Mouse (Mus musculus): Measurements from ENCODE around the gene Fbxl20. TPM values are rescaled to one million over a fixed set of nuclear protein-coding genes. Genes with fewer than 3 reads are reported as not detected.

The Fbxl20 gene
- polyA plus RNA-seq, 2 experiments, result 2.3 to 3.4 TPM

GRCm38 (mm10) chr11:98035977-98036377 is 114.2 kb downstream of the Fbxl20 start:
- DNase-seq (ENCODE audit: low read depth in 3 of 3, low spot score in 3 of 3), result no peak
- H3K4me3 ChIP-seq (ENCODE audit: insufficient read depth in 1 of 2, low read depth in 2 of 2, low read length in 2 of 2), result peak overlapping the region in 1 of 2 experiments; percentile 13; a peak in 1 of 4 replicates
- H3K4me1 ChIP-seq (replicated peaks; ENCODE audit: control insufficient read depth in 2 of 2, insufficient read depth in 2 of 2, low read length in 1 of 2), result no peaks in the 10 kb centered on the region
- H3K36me3 ChIP-seq (replicated peaks; ENCODE audit: control insufficient read depth, insufficient read depth, low read depth), result peaks cover 4% of the 10 kb centered on the region
- H3K27me3 ChIP-seq (ENCODE audit: control insufficient read depth, insufficient read depth, low read length), result peaks cover 23% of the 10 kb centered on the region
- H3K9ac ChIP-seq (replicated peaks), result no peak overlapping the region
- H3K4me2 ChIP-seq (ENCODE audit: low read depth), result peak overlapping the region; percentile 37
- H3K27ac ChIP-seq, result no peak overlapping the region
- no peaks in the 10 kb centered on the region for H3K9me3 ChIP-seq (ENCODE audit: control insufficient read depth, low read length)
- WGBS (ENCODE audit: insufficient replicate concordance), result under 1% methylated on average over 27 of the region's 27 CpGs
- ATAC-seq (ENCODE audit: insufficient read depth), result no peak
- TF ChIP-seq CTCF (IDR thresholded peaks at IDR 0.05; ENCODE audit: low read depth), result no peak
- no peak for TF ChIP-seq EP300 (IDR thresholded peaks at IDR 0.05; ENCODE audit: low read depth)

DNA sequence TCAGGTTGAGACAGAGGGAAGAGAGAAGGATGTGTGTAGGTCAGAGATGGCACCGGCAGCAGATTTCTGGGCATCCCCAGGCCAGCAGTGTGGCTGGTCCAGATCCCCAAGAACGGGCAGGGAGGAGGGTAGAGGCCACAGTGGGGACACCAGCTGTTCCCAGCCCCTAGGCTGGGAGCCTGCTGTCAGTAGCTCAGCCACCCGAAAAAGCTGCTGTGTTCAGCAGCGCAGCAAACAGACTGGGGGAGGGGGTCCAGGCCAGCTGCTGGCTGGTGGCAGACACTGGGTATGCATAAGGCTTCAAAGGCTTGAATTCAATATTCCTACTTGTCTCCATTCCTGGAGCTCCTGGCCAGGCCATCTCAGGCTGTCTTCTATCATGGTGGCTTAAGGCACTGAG is 115.4 kb downstream of the Fbxl20 start:
- H3K4me3 ChIP-seq (ENCODE audit: insufficient read depth in 1 of 2, low read depth in 2 of 2, low read length in 2 of 2), result no peak overlapping the region
- TF ChIP-seq CTCF (IDR thresholded peaks at IDR 0.05; ENCODE audit: low read depth) (no peak), EP300 (IDR thresholded peaks at IDR 0.05; ENCODE audit: low read depth) (no peak)
- 43% methylated on average over 4 of the region's 4 CpGs for WGBS (ENCODE audit: insufficient replicate concordance)
- DNase-seq (ENCODE audit: low read depth in 3 of 3, low spot score in 3 of 3), result no peak
- no peak overlapping the region for H3K4me2 ChIP-seq (ENCODE audit: low read depth)
- H3K36me3 ChIP-seq (replicated peaks; ENCODE audit: control insufficient read depth, insufficient read depth, low read depth), result peaks cover 15% of the 10 kb centered on the region
- no peak for ATAC-seq (ENCODE audit: insufficient read depth)
- H3K9me3 ChIP-seq (ENCODE audit: control insufficient read depth, low read length), result no peaks in the 10 kb centered on the region
- no peaks in the 10 kb centered on the region for H3K4me1 ChIP-seq (replicated peaks; ENCODE audit: control insufficient read depth in 2 of 2, insufficient read depth in 2 of 2, low read length in 1 of 2)
- H3K27me3 ChIP-seq (ENCODE audit: control insufficient read depth, insufficient read depth, low read length), result peaks cover 23% of the 10 kb centered on the region
- no peak overlapping the region for H3K9ac ChIP-seq (replicated peaks)
- H3K27ac ChIP-seq, result no peak overlapping the region

GRCm38 (mm10) chr11:98034061-98034460 is 116.1 kb downstream of the Fbxl20 start:
- H3K36me3 ChIP-seq (replicated peaks; ENCODE audit: control insufficient read depth, insufficient read depth, low read depth), result peaks cover 23% of the 10 kb centered on the region
- H3K9ac ChIP-seq (replicated peaks), result no peak overlapping the region
- no peak for TF ChIP-seq EP300 (IDR thresholded peaks at IDR 0.05; ENCODE audit: low read depth)
- no peak for TF ChIP-seq CTCF (IDR thresholded peaks at IDR 0.05; ENCODE audit: low read depth)
- H3K27ac ChIP-seq, result no peak overlapping the region
- WGBS (ENCODE audit: insufficient replicate concordance), result 61% methylated on average over 5 of the region's 5 CpGs
- no peaks in the 10 kb centered on the region for H3K4me1 ChIP-seq (replicated peaks; ENCODE audit: control insufficient read depth in 2 of 2, insufficient read depth in 2 of 2, low read length in 1 of 2)
- ATAC-seq (ENCODE audit: insufficient read depth), result no peak
- no peak overlapping the region for H3K4me3 ChIP-seq (ENCODE audit: insufficient read depth in 1 of 2, low read depth in 2 of 2, low read length in 2 of 2)
- H3K9me3 ChIP-seq (ENCODE audit: control insufficient read depth, low read length), result no peaks in the 10 kb centered on the region
- no peak overlapping the region for H3K4me2 ChIP-seq (ENCODE audit: low read depth)
- no peak for DNase-seq (ENCODE audit: low read depth in 3 of 3, low spot score in 3 of 3)
- H3K27me3 ChIP-seq (ENCODE audit: control insufficient read depth, insufficient read depth, low read length), result peaks cover 23% of the 10 kb centered on the region

Other genes with a start within 250 kb of the Fbxl20 start
- gene Plxdc1, start 164.0 kb downstream of the Fbxl20 start, polyA plus RNA-seq (2012; rRNA removed), result 0.38 and 0.45 TPM in 2 replicates
- 0.20 and 0.58 TPM in 2 replicates for gene Plxdc1, start 164.0 kb downstream of the Fbxl20 start, polyA plus RNA-seq (2014; fragmentation: Nextera tagmentation; extraction: Ambion mirVana)
- 1.8 and 2.2 TPM in 2 replicates for gene Arl5c, start 154.2 kb downstream of the Fbxl20 start, polyA plus RNA-seq (2012; rRNA removed)
- gene Arl5c, start 154.2 kb downstream of the Fbxl20 start, polyA plus RNA-seq (2014; fragmentation: Nextera tagmentation; extraction: Ambion mirVana), result 6.0 and 6.4 TPM in 2 replicates
- 0.38 and 0.60 TPM in 2 replicates for gene Cacnb1, start 127.4 kb downstream of the Fbxl20 start, polyA plus RNA-seq (2012; rRNA removed)
- 0.21 TPM in 1 of 2 replicates, not detected in the other for gene Cacnb1, start 127.4 kb downstream of the Fbxl20 start, polyA plus RNA-seq (2014; fragmentation: Nextera tagmentation; extraction: Ambion mirVana)
- 713 and 1,005 TPM in 2 replicates for gene Rpl19, start 123.7 kb downstream of the Fbxl20 start, polyA plus RNA-seq (2012; rRNA removed)
- 717 and 735 TPM in 2 replicates for gene Rpl19, start 123.7 kb downstream of the Fbxl20 start, polyA plus RNA-seq (2014; fragmentation: Nextera tagmentation; extraction: Ambion mirVana)
- 0.02 TPM in 1 of 2 replicates, not detected in the other for gene Stac2, start 96.9 kb downstream of the Fbxl20 start, polyA plus RNA-seq (2012; rRNA removed)
- not detected in 2 replicates for gene Stac2, start 96.9 kb downstream of the Fbxl20 start, polyA plus RNA-seq (2014; fragmentation: Nextera tagmentation; extraction: Ambion mirVana)
- gene Med1, start 42.9 kb upstream of the Fbxl20 start, polyA plus RNA-seq (2012; rRNA removed), result 7.1 and 8.7 TPM in 2 replicates
- 19.7 and 22.7 TPM in 2 replicates for gene Med1, start 42.9 kb upstream of the Fbxl20 start, polyA plus RNA-seq (2014; fragmentation: Nextera tagmentation; extraction: Ambion mirVana)
- gene Cdk12, start 52.7 kb upstream of the Fbxl20 start, polyA plus RNA-seq (2012; rRNA removed), result 8.2 and 9.8 TPM in 2 replicates
- 4.7 and 5.5 TPM in 2 replicates for gene Cdk12, start 52.7 kb upstream of the Fbxl20 start, polyA plus RNA-seq (2014; fragmentation: Nextera tagmentation; extraction: Ambion mirVana)
- gene Neurod2, start 179.2 kb upstream of the Fbxl20 start, polyA plus RNA-seq (2012; rRNA removed), result 0.18 TPM in 1 of 2 replicates, not detected in the other
- not detected in 2 replicates for gene Neurod2, start 179.2 kb upstream of the Fbxl20 start, polyA plus RNA-seq (2014; fragmentation: Nextera tagmentation; extraction: Ambion mirVana)
- 0.04 and 0.21 TPM in 2 replicates for gene Ppp1r1b, start 198.0 kb upstream of the Fbxl20 start, polyA plus RNA-seq (2012; rRNA removed)
- gene Ppp1r1b, start 198.0 kb upstream of the Fbxl20 start, polyA plus RNA-seq (2014; fragmentation: Nextera tagmentation; extraction: Ambion mirVana), result 0.17 and 0.19 TPM in 2 replicates
- gene Stard3, start 208.0 kb upstream of the Fbxl20 start, polyA plus RNA-seq (2012; rRNA removed), result 15.7 and 16.8 TPM in 2 replicates
- 11.6 and 11.9 TPM in 2 replicates for gene Stard3, start 208.0 kb upstream of the Fbxl20 start, polyA plus RNA-seq (2014; fragmentation: Nextera tagmentation; extraction: Ambion mirVana)
- gene Tcap, start 233.4 kb upstream of the Fbxl20 start, polyA plus RNA-seq (2012; rRNA removed), result 0.03 TPM in 1 of 2 replicates, not detected in the other
- gene Tcap, start 233.4 kb upstream of the Fbxl20 start, polyA plus RNA-seq (2014; fragmentation: Nextera tagmentation; extraction: Ambion mirVana), result not detected in 2 replicates
- not detected in 2 replicates for gene Pnmt, start 236.0 kb upstream of the Fbxl20 start, polyA plus RNA-seq (2012; rRNA removed)
- gene Pnmt, start 236.0 kb upstream of the Fbxl20 start, polyA plus RNA-seq (2014; fragmentation: Nextera tagmentation; extraction: Ambion mirVana), result not detected in 2 replicates